Comparison of ENCODE assay signal across 21 mouse cellular contexts in genomic region chr10:25457118-25457517, GRCm38 (mm10).
DNase-seq lines count a peak whose midpoint lies in the region; ATAC-seq lines count a peak whose summit lies in the region.
"Had no signal": no experiment of that assay in that cellular context is flagged by ENCODE, and none has a peak within 500 bp of the region (broad histone marks: within the 10 kb centered on the region; RNA-seq: fewer than 3 reads in every experiment).

No protein-coding gene starts in this region.

- DNase-seq in CD4-positive helper T cell, adult 2 months (ENCODE audit: low read depth, low spot score), result peak; percentile 42
- peak; percentile 13 for DNase-seq in T-cell, adult 2 months (ENCODE audit: low spot score)
- peak; percentile 47 for DNase-seq in thymus, postnatal 25 days
- DNase-seq in cerebellum, adult 9-11 months, result no peak
- no peak for DNase-seq in hindbrain, embryonic 10.5 days (ENCODE audit: low spot score)
- DNase-seq: cerebellum, adult 18-20 months; cerebellum, postnatal 36 days; heart, adult 11 months; heart, postnatal 4 days; kidney, adult 9 months; kidney, postnatal 36 days; layer of hippocampus, adult 9-11 months; liver, embryonic 13.5 days; lung, embryonic 14.5 days; lung, postnatal 36 days had no signal

- H3K4me3 ChIP-seq in hindbrain, embryonic 12.5 days, result no peak overlapping the region
- H3K4me3 ChIP-seq in hindbrain, embryonic 10.5 days, result no peak overlapping the region
- H3K4me3 ChIP-seq: heart, embryonic 15.5 days; limb, embryonic 13.5 days; liver, embryonic 13.5 days; midbrain, embryonic 13.5 days had no signal

- H3K9ac ChIP-seq in hindbrain, embryonic 12.5 days, result no peak overlapping the region
- H3K9ac ChIP-seq: heart, embryonic 15.5 days; limb, embryonic 13.5 days; liver, embryonic 13.5 days; lung, embryonic 14.5 days; midbrain, embryonic 13.5 days had no signal

- no peaks in the 10 kb centered on the region for H3K4me1 ChIP-seq in hindbrain, embryonic 12.5 days
- peaks cover 4% of the 10 kb centered on the region; the same call in 1 of the 2 replicates for H3K4me1 ChIP-seq in hindbrain, embryonic 10.5 days (replicated peaks)
- H3K4me1 ChIP-seq: liver, embryonic 13.5 days; midbrain, embryonic 13.5 days had no signal

- H3K9me3 ChIP-seq in hindbrain, embryonic 12.5 days (replicated peaks), result no peaks in the 10 kb centered on the region
- no peaks in the 10 kb centered on the region for H3K9me3 ChIP-seq in hindbrain, embryonic 10.5 days
- H3K9me3 ChIP-seq: G1E; heart, embryonic 15.5 days; limb, embryonic 13.5 days; liver, embryonic 13.5 days; midbrain, embryonic 13.5 days had no signal

- peak; percentile 29; the same call in 1 of the 2 replicates for ATAC-seq in megakaryocyte progenitor cell, adult 5-6 weeks (replicated peaks; ENCODE audit: poor library complexity)
- no peak for ATAC-seq in hindbrain, embryonic 12.5 days (ENCODE audit: low FRiP score)
- ATAC-seq: midbrain, embryonic 13.5 days had no signal

- H3K27me3 ChIP-seq in hindbrain, embryonic 12.5 days, result no peaks in the 10 kb centered on the region
- H3K27me3 ChIP-seq in hindbrain, embryonic 10.5 days (ENCODE audit: insufficient read depth, poor library complexity, severe bottlenecking), result no peaks in the 10 kb centered on the region
- H3K27me3 ChIP-seq: heart, embryonic 15.5 days; limb, embryonic 13.5 days; liver, embryonic 13.5 days; midbrain, embryonic 13.5 days had no signal

- no peak overlapping the region for H3K27ac ChIP-seq in hindbrain, embryonic 12.5 days
- no peak overlapping the region for H3K27ac ChIP-seq in hindbrain, embryonic 10.5 days
- H3K27ac ChIP-seq: heart, embryonic 15.5 days; limb, embryonic 13.5 days; liver, embryonic 13.5 days; midbrain, embryonic 13.5 days had no signal

- WGBS in hindbrain, embryonic 12.5 days, result 80% methylated on average over 6 of the region's 6 CpGs
- WGBS in hindbrain, embryonic 10.5 days, result 86% methylated on average over 6 of the region's 6 CpGs

- no peak overlapping the region for H3K4me2 ChIP-seq in hindbrain, embryonic 12.5 days (replicated peaks)
- H3K4me2 ChIP-seq: heart, embryonic 15.5 days; limb, embryonic 13.5 days; liver, embryonic 13.5 days; lung, embryonic 14.5 days; midbrain, embryonic 13.5 days had no signal

- H3K36me3 ChIP-seq in hindbrain, embryonic 12.5 days, result no peaks in the 10 kb centered on the region
- no peaks in the 10 kb centered on the region for H3K36me3 ChIP-seq in hindbrain, embryonic 10.5 days
- H3K36me3 ChIP-seq: G1E; liver, embryonic 13.5 days; midbrain, embryonic 13.5 days had no signal

Comparison
In these comparisons a context has a peak if more than half of its experiments do, and no peak if none do; other contexts are left out.
1. DNase-seq: peak in CD4-positive helper T cell, adult 2 months (single experiment), T-cell, adult 2 months (single experiment) and thymus, postnatal 25 days (single experiment); none in cerebellum, adult 9-11 months (single experiment) and hindbrain, embryonic 10.5 days (single experiment).